Mouse (Mus musculus) G1E (cell line): ENCODE data around the gene Pcare.

Source experiments
- CTCF ChIP-seq: IDR thresholded peaks from 2 replicates; pipeline ENCODE4 v1.5.1; 2012; ENCODE audit warnings: low read depth, low read length, inconsistent platforms, mixed read lengths
- GATA1 ChIP-seq: IDR thresholded peaks from 2 replicates; pipeline ENCODE4 v1.6.1; 2012; ENCODE audit warnings: borderline replicate concordance, low read length, inconsistent platforms, mixed read lengths
- TAL1 ChIP-seq: conservative IDR thresholded peaks from 2 replicates; pipeline ENCODE4 v1.6.1; 2012; ENCODE audit warnings: low read depth, low read length, inconsistent platforms, mixed read lengths

DNA sequence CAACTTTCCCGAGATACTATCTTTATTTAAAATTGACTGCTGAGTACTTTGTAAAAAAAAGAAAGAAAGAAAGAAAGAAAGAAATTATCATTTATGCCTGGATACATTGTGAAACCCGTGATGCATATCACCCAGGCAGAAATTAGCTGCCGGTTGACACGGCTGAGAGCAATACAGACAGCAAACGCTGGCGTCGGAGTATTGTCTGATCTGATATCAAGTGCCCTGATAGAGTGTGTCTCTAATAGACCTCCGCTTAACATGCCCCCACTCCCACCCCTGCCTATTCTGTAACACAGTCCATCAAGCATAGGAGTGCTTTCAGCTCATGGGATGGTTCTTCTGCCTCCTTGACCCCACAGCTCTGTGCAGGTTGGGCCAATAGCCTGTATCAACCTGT is 5.1 kb downstream of the Pcare start:
- no peak for TF ChIP-seq CTCF
- TF ChIP-seq GATA1: no peak
- no peak for TF ChIP-seq TAL1
